Mouse (Mus musculus) myocyte (in vitro differentiated cells): ENCODE results near the gene Rasal3.

Experiments
- CEBPB ChIP-seq: IDR thresholded peaks from 2 replicates; pipeline ENCODE4 v1.6.1; 2011; ENCODE audit warnings: mild to moderate bottlenecking, moderate library complexity; ENCODE audit not compliant: poor library complexity, insufficient read depth, severe bottlenecking
- E2F4 ChIP-seq: IDR thresholded peaks from one replicate; pipeline ENCODE4 v1.6.1; 2011; ENCODE audit warnings: mild to moderate bottlenecking, control low read depth, moderate library complexity; ENCODE audit not compliant: insufficient read depth
- MAX ChIP-seq: IDR thresholded peaks from one replicate; pipeline ENCODE4 v1.6.1; 2011; ENCODE audit warnings: low read depth, mild to moderate bottlenecking, control low read depth
- MYOD1 ChIP-seq, 3 experiments: IDR thresholded peaks; one replicate each; pipeline ENCODE4 v1.6.1; 2011; ENCODE audit warnings: control low read depth in 2 of 3, low read depth in 2 of 3, mild to moderate bottlenecking in 2 of 3, moderate library complexity in 1 of 3; ENCODE audit not compliant: insufficient read length in 2 of 3, control insufficient read depth in 1 of 3
- MYOG ChIP-seq, 3 experiments: IDR thresholded peaks; one replicate each; pipeline ENCODE4 v1.6.1; 2011; ENCODE audit warnings: control low read depth in 2 of 3, low read depth in 2 of 3, mild to moderate bottlenecking in 2 of 3; ENCODE audit not compliant: insufficient read length in 2 of 3, control insufficient read depth in 1 of 3, insufficient read depth in 1 of 3
- POLR2A ChIP-seq: IDR thresholded peaks from one replicate; pipeline ENCODE4 v1.6.1; 2011; ENCODE audit warnings: low read depth, mild to moderate bottlenecking, control low read depth, moderate library complexity; ENCODE audit not compliant: insufficient read length
- POLR2AphosphoS2 ChIP-seq: IDR thresholded peaks from one replicate; pipeline ENCODE4 v1.6.1; 2011; ENCODE audit warnings: low read depth, control low read depth; ENCODE audit not compliant: insufficient read length
- REST ChIP-seq: IDR thresholded peaks from one replicate; pipeline ENCODE4 v1.6.1; 2011; ENCODE audit warnings: mild to moderate bottlenecking, control low read depth, moderate library complexity; ENCODE audit not compliant: insufficient read depth, insufficient read length
- SRF ChIP-seq: IDR thresholded peaks from one replicate; pipeline ENCODE4 v1.6.1; 2011; ENCODE audit warnings: low read depth; ENCODE audit not compliant: control insufficient read depth, insufficient read length
- TCF12 ChIP-seq: IDR thresholded peaks from one replicate; pipeline ENCODE4 v1.6.1; 2011; ENCODE audit warnings: mild to moderate bottlenecking, control low read depth; ENCODE audit not compliant: poor library complexity, insufficient read depth, severe bottlenecking
- TCF3 ChIP-seq: IDR thresholded peaks from one replicate; pipeline ENCODE4 v1.6.1; 2011; ENCODE audit warnings: low read depth, control low read depth; ENCODE audit not compliant: insufficient read length
- USF1 ChIP-seq: IDR thresholded peaks from one replicate; pipeline ENCODE4 v1.6.1; 2011; ENCODE audit warnings: low read depth, mild to moderate bottlenecking, control low read depth, moderate library complexity

GRCm38 (mm10) chr17:32450844-32451537 lies 47.6 kb upstream of the Rasal3 start:
- TF ChIP-seq POLR2A (no peak), USF1 (no peak), CEBPB (no peak), POLR2AphosphoS2 (no peak), MYOG (IDR thresholded peaks at IDR 0.05; ENCODE audit: control insufficient read depth in 1 of 3, insufficient read depth in 1 of 3, insufficient read length in 2 of 3, low read depth in 2 of 3) (no peak), TCF12 (no peak), E2F4 (no peak), MAX (no peak), MYOD1 (IDR thresholded peaks at IDR 0.05; ENCODE audit: control insufficient read depth in 1 of 3, insufficient read length in 2 of 3, low read depth in 2 of 3) (no peak), TCF3 (no peak), SRF (no peak), REST (no peak)
